ENCODE assay signal across 9 mouse cellular contexts in genomic region chr17:32676040-32676635, GRCm38 (mm10). TPM values are rescaled to one million over a fixed set of nuclear protein-coding genes. Genes with fewer than 3 reads are reported as not detected.
A peak's percentile ranks its signal among the peaks of the same experiment; 100 is the strongest.
DNase-seq lines count a peak whose midpoint lies in the region; ATAC-seq and TF ChIP-seq lines count a peak whose summit lies in the region.
"Had no signal": no experiment of that assay in that cellular context is flagged by ENCODE, and none has a peak within 500 bp of the region (broad histone marks: within the 10 kb centered on the region; RNA-seq: fewer than 3 reads in every experiment).

No protein-coding gene starts in this region.

- TF ChIP-seq CTCF in liver, postnatal 0 days (IDR thresholded peaks at IDR 0.05; ENCODE audit: low read depth): 0 out of 2 replicates have a peak, but pooled peaks have one; percentile 6

- no peaks in the 10 kb centered on the region for H3K9me3 ChIP-seq in heart, embryonic 14.5 days (ENCODE audit: control insufficient read depth, low read length)
- no peaks in the 10 kb centered on the region for H3K9me3 ChIP-seq in forebrain, embryonic 10.5 days
- no peaks in the 10 kb centered on the region for H3K9me3 ChIP-seq in liver, postnatal 0 days (ENCODE audit: low read length)
- no peaks in the 10 kb centered on the region for H3K9me3 ChIP-seq in stomach, embryonic 14.5 days (ENCODE audit: control insufficient read depth, low read depth, low read length)

- no peaks in the 10 kb centered on the region for H3K36me3 ChIP-seq in heart, embryonic 14.5 days (ENCODE audit: control insufficient read depth, insufficient read depth, low read length)
- no peaks in the 10 kb centered on the region for H3K36me3 ChIP-seq in forebrain, embryonic 10.5 days (replicated peaks)
- H3K36me3 ChIP-seq in liver, postnatal 0 days (replicated peaks; ENCODE audit: insufficient read depth, low read length): no peaks in the 10 kb centered on the region
- H3K36me3 ChIP-seq in stomach, embryonic 14.5 days (ENCODE audit: control insufficient read depth, insufficient read depth, low read length): no peaks in the 10 kb centered on the region

- no peak for TF ChIP-seq EP300 in liver, postnatal 0 days (IDR thresholded peaks at IDR 0.05; ENCODE audit: low read depth)

- no peaks in the 10 kb centered on the region for H3K27me3 ChIP-seq in heart, embryonic 14.5 days (ENCODE audit: control insufficient read depth, insufficient read depth, low read length)
- H3K27me3 ChIP-seq in forebrain, embryonic 10.5 days (ENCODE audit: poor library complexity, severe bottlenecking): no peaks in the 10 kb centered on the region
- H3K27me3 ChIP-seq in liver, postnatal 0 days (ENCODE audit: insufficient read depth, low read length): no peaks in the 10 kb centered on the region
- no peaks in the 10 kb centered on the region for H3K27me3 ChIP-seq in stomach, embryonic 14.5 days (ENCODE audit: control insufficient read depth, insufficient read depth, low read length)

- H3K9ac ChIP-seq in heart, embryonic 14.5 days (ENCODE audit: low read length): no peak overlapping the region
- H3K9ac ChIP-seq in liver, postnatal 0 days (replicated peaks): no peak overlapping the region
- no peak overlapping the region for H3K9ac ChIP-seq in stomach, embryonic 14.5 days (replicated peaks; ENCODE audit: low read depth, low read length)

- 36% methylated on average over 21 of the region's 21 CpGs for WGBS in heart, embryonic 14.5 days
- 46% methylated on average over 21 of the region's 21 CpGs for WGBS in forebrain, embryonic 10.5 days
- WGBS in liver, postnatal 0 days (ENCODE audit: insufficient replicate concordance): 36% methylated on average over 21 of the region's 21 CpGs
- 33% methylated on average over 21 of the region's 21 CpGs for WGBS in stomach, embryonic 14.5 days

- no peak overlapping the region for H3K27ac ChIP-seq in heart, embryonic 14.5 days (replicated peaks in 1 of 2; ENCODE audit: control insufficient read depth in 1 of 2, insufficient read depth in 1 of 2, low read depth in 2 of 2, low read length in 2 of 2)
- no peak overlapping the region for H3K27ac ChIP-seq in forebrain, embryonic 10.5 days
- H3K27ac ChIP-seq in liver, postnatal 0 days (ENCODE audit: low read depth): no peak overlapping the region
- no peak overlapping the region for H3K27ac ChIP-seq in stomach, embryonic 14.5 days (ENCODE audit: low read length)

- peak overlapping the region; percentile 35; the same call in 1 of the 2 replicates for H3K4me2 ChIP-seq in heart, embryonic 14.5 days (ENCODE audit: low read length)
- H3K4me2 ChIP-seq in liver, postnatal 0 days (ENCODE audit: low read depth, low read length): peak overlapping the region; percentile 22; the same call in 1 of the 2 replicates
- peak overlapping the region; percentile 4; the same call in 1 of the 2 replicates for H3K4me2 ChIP-seq in stomach, embryonic 14.5 days (replicated peaks; ENCODE audit: low read depth, low read length)

- no peaks in the 10 kb centered on the region for H3K4me1 ChIP-seq in heart, embryonic 14.5 days (ENCODE audit: control insufficient read depth in 2 of 2, insufficient read depth in 2 of 2, low read length in 2 of 2)
- peaks cover 5% of the 10 kb centered on the region; the same call in 1 of the 2 replicates for H3K4me1 ChIP-seq in forebrain, embryonic 10.5 days
- 0 out of 2 replicates have a peak, but pooled peaks cover 3% of the 10 kb centered on the region for H3K4me1 ChIP-seq in liver, postnatal 0 days (ENCODE audit: insufficient read depth)
- no peaks in the 10 kb centered on the region for H3K4me1 ChIP-seq in stomach, embryonic 14.5 days (ENCODE audit: control insufficient read depth, insufficient read depth, low read length)

- DNase-seq in heart, adult 18-20 months: no peak
- DNase-seq in forebrain, embryonic 10.5 days (ENCODE audit: extremely low spot score, low spot score): peak; percentile 19
- DNase-seq in liver, postnatal 0 days: peak; percentile 24
- no peak for DNase-seq in ovary, postnatal 10 days (ENCODE audit: low spot score)
- no peak for DNase-seq in adrenal gland, postnatal 36 days

- H3K4me3 ChIP-seq in heart, embryonic 14.5 days (ENCODE audit: control insufficient read depth in 1 of 2, insufficient read depth in 1 of 2, low read depth in 1 of 2, low read length in 2 of 2): no peak overlapping the region
- peak overlapping the region; percentile 2; the same call in 1 of the 2 replicates for H3K4me3 ChIP-seq in forebrain, embryonic 10.5 days
- no peak overlapping the region for H3K4me3 ChIP-seq in liver, postnatal 0 days (ENCODE audit: low read depth, low read length)
- H3K4me3 ChIP-seq in stomach, embryonic 14.5 days (ENCODE audit: low read depth, low read length): no peak overlapping the region

- no peak for ATAC-seq in heart, embryonic 14.5 days (ENCODE audit: insufficient number of reproducible peaks, insufficient read depth, low FRiP score, low read depth)
- ATAC-seq in liver, postnatal 0 days: peak; percentile 21; the same call in 1 of the 2 replicates
- no peak for ATAC-seq in stomach, embryonic 14.5 days (ENCODE audit: insufficient number of reproducible peaks, insufficient read depth, low FRiP score, low read depth)
- no peak for ATAC-seq in megakaryocyte-erythroid progenitor cell, adult 5-6 weeks (replicated peaks; ENCODE audit: low FRiP score, low TSS enrichment, poor library complexity, severe bottlenecking)

RNA-seq across cellular contexts. Expression of gene Cyp4f15, which starts 9.3 kb away (rescaled TPM):
- not detected in 2 replicates for polyA plus RNA-seq in heart, embryonic 14.5 days (2014; fragmentation: Nextera tagmentation; extraction: Ambion mirVana)
- total RNA-seq in heart, adult 18-20 months (2021): under 1 TPM in 1 of 2 experiments, not detected in 1; 0.31 TPM
- 2.4 and 2.5 TPM in 2 replicates for polyA plus RNA-seq in forebrain, embryonic 10.5 days (2016; fragmentation: Nextera tagmentation; extraction: Ambion mirVana)
- polyA plus RNA-seq in liver, postnatal 0 days (2015; fragmentation: Nextera tagmentation; extraction: Ambion mirVana): 33.5 and 37.6 TPM in 2 replicates
- 0.11 TPM in 1 of 2 replicates, not detected in the other for polyA plus RNA-seq in stomach, embryonic 14.5 days (2014; fragmentation: Nextera tagmentation; extraction: Ambion mirVana)
- total RNA-seq in adrenal gland, postnatal 36 days (2021): 1 to 10 TPM; 1.3 to 4.0 TPM
- total RNA-seq in megakaryocyte-erythroid progenitor cell, adult 5-6 weeks (2014; fragmentation: Nextera tagmentation): not detected in 2 replicates
- not detected in 2 replicates for total RNA-seq in megakaryocyte-erythroid progenitor cell, adult 5-6 weeks (2017)
- total RNA-seq: CH12.LX had no signal

RNA-seq across cellular contexts. Expression of gene Cyp4f40, which starts 17.4 kb away (rescaled TPM):
- not detected in 2 replicates for polyA plus RNA-seq in heart, embryonic 14.5 days (2014; fragmentation: Nextera tagmentation; extraction: Ambion mirVana)
- total RNA-seq in heart, adult 18-20 months (2021): not detected
- polyA plus RNA-seq in forebrain, embryonic 10.5 days (2016; fragmentation: Nextera tagmentation; extraction: Ambion mirVana): not detected in 2 replicates
- polyA plus RNA-seq in liver, postnatal 0 days (2015; fragmentation: Nextera tagmentation; extraction: Ambion mirVana): not detected in 2 replicates
- polyA plus RNA-seq in stomach, embryonic 14.5 days (2014; fragmentation: Nextera tagmentation; extraction: Ambion mirVana): 0.13 and 0.23 TPM in 2 replicates
- total RNA-seq in adrenal gland, postnatal 36 days (2021): not detected
- total RNA-seq in megakaryocyte-erythroid progenitor cell, adult 5-6 weeks (2014; fragmentation: Nextera tagmentation): not detected in 2 replicates
- total RNA-seq in megakaryocyte-erythroid progenitor cell, adult 5-6 weeks (2017): not detected in 2 replicates

RNA-seq across cellular contexts. Expression of gene Cyp4f37, which starts 55.0 kb away (rescaled TPM):
- polyA plus RNA-seq in heart, embryonic 14.5 days (2014; fragmentation: Nextera tagmentation; extraction: Ambion mirVana): not detected in 2 replicates
- total RNA-seq in heart, adult 18-20 months (2021): not detected
- not detected in 2 replicates for polyA plus RNA-seq in forebrain, embryonic 10.5 days (2016; fragmentation: Nextera tagmentation; extraction: Ambion mirVana)
- polyA plus RNA-seq in liver, postnatal 0 days (2015; fragmentation: Nextera tagmentation; extraction: Ambion mirVana): not detected in 2 replicates
- not detected in 2 replicates for polyA plus RNA-seq in stomach, embryonic 14.5 days (2014; fragmentation: Nextera tagmentation; extraction: Ambion mirVana)
- total RNA-seq in adrenal gland, postnatal 36 days (2021): not detected
- total RNA-seq in megakaryocyte-erythroid progenitor cell, adult 5-6 weeks (2014; fragmentation: Nextera tagmentation): not detected in 2 replicates
- total RNA-seq in megakaryocyte-erythroid progenitor cell, adult 5-6 weeks (2017): not detected in 2 replicates

Comparison
In these comparisons a context has a peak if more than half of its experiments do, and no peak if none do; other contexts are left out.
1. DNase-seq: peak in forebrain, embryonic 10.5 days (single experiment) and liver, postnatal 0 days (single experiment); none in heart, adult 18-20 months (0 of 2), ovary, postnatal 10 days (single experiment) and adrenal gland, postnatal 36 days (0 of 2).
2. Peak in every context shown above with its lines, with median percentiles within 50 percentile points of each other: H3K4me2 ChIP-seq.